Mouse (Mus musculus): ENCODE measurements around the gene Insc. TPM values are rescaled to one million over a fixed set of nuclear protein-coding genes. Genes with fewer than 3 reads are reported as not detected.

The Insc gene
- total RNA-seq, 2 experiments from 2014 or later, result 2.6 to 2.9 TPM

- DNase-seq (ENCODE audit: low spot score in 2 of 2), result no peak
Observed at GRCm38 (mm10) chr7:114818836-114819235, 75.3 kb downstream of the Insc start.

GRCm38 (mm10) chr7:114822736-114823135, 79.2 kb downstream of the Insc start:
- DNase-seq (ENCODE audit: low spot score in 2 of 2), result no peak

- no peak for DNase-seq (ENCODE audit: low spot score in 2 of 2)
Observed at GRCm38 (mm10) chr7:114827360-114827759, 83.9 kb downstream of the Insc start.

- peak in 1 of 2 experiments; percentile 26 for DNase-seq (ENCODE audit: low spot score in 2 of 2)
Observed at GRCm38 (mm10) chr7:114832257-114832940, 88.9 kb downstream of the Insc start.

- no peak for DNase-seq (ENCODE audit: low spot score in 2 of 2)
Observed at GRCm38 (mm10) chr7:114834504-114834903, 91.0 kb downstream of the Insc start.

- peak in 1 of 2 experiments; percentile 12 for DNase-seq (ENCODE audit: low spot score in 2 of 2)
Observed at GRCm38 (mm10) chr7:114837268-114837667, 93.8 kb downstream of the Insc start.

- DNase-seq (ENCODE audit: low spot score in 2 of 2), result no peak
Observed at GRCm38 (mm10) chr7:114840029-114840745, 96.7 kb downstream of the Insc start.

- DNase-seq (ENCODE audit: low spot score in 2 of 2), result no peak
Observed at GRCm38 (mm10) chr7:114842644-114843211, 99.2 kb downstream of the Insc start.

- no peak for DNase-seq (ENCODE audit: low spot score in 2 of 2)
Observed at GRCm38 (mm10) chr7:114847179-114847578, 103.7 kb downstream of the Insc start.

- no peak for DNase-seq (ENCODE audit: low spot score in 2 of 2)
Observed at GRCm38 (mm10) chr7:114852387-114852786, 108.9 kb downstream of the Insc start.

GRCm38 (mm10) chr7:114854169-114854568, 110.7 kb downstream of the Insc start:
- DNase-seq (ENCODE audit: low spot score in 2 of 2), result no peak

- DNase-seq (ENCODE audit: low spot score in 2 of 2), result no peak
Observed at GRCm38 (mm10) chr7:114860858-114861523, 117.5 kb downstream of the Insc start.

GRCm38 (mm10) chr7:114873315-114874012, 130.0 kb downstream of the Insc start:
- DNase-seq (ENCODE audit: low spot score in 2 of 2), result no peak

- DNase-seq (ENCODE audit: low spot score in 2 of 2), result peak; percentile 12 to 35
Observed at GRCm38 (mm10) chr7:114874032-114874441, 130.5 kb downstream of the Insc start.

- no peak for DNase-seq (ENCODE audit: low spot score in 2 of 2)
Observed at GRCm38 (mm10) chr7:114874579-114874978, 131.1 kb downstream of the Insc start.

- DNase-seq (ENCODE audit: low spot score in 2 of 2), result peak; percentile 3 to 7
Observed at GRCm38 (mm10) chr7:114883602-114884001, 140.1 kb downstream of the Insc start.

GRCm38 (mm10) chr7:114886933-114887332, 143.4 kb downstream of the Insc start:
- no peak for DNase-seq (ENCODE audit: low spot score in 2 of 2)

GRCm38 (mm10) chr7:114890215-114890614, 146.7 kb downstream of the Insc start:
- DNase-seq (ENCODE audit: low spot score in 2 of 2), result no peak

- peak; percentile 34 to 45 for DNase-seq (ENCODE audit: low spot score in 2 of 2)
Observed at GRCm38 (mm10) chr7:114892618-114893257, 149.2 kb downstream of the Insc start.

GRCm38 (mm10) chr7:114893889-114894288, 150.4 kb downstream of the Insc start:
- no peak for DNase-seq (ENCODE audit: low spot score in 2 of 2)
